In the genomic region with DNA sequence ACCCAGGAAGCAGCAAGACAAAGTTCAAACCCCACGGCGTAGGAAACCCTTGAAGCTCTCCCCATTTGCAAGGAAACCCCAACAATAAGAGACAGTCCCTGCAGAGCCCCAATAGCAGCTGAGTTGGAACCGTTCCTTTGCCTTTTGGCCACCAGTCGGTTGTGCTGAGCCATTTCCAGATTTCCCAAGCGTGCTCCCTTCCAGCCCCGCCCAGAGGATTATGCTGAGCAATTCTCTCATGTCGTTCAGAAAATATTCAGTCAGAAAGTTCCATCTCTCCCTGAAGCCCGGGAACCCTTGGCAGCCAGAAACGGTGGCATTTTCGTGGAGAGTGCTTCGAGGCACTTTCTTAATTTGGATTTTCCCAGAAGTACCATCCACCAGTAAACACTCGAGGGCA, we compare ENCODE assay signal across 9 mouse cellular contexts.
DNase-seq lines count a peak whose midpoint lies in the region.
"Had no signal": no experiment of that assay in that cellular context is flagged by ENCODE, and none has a peak within 500 bp of the region (broad histone marks: within the 10 kb centered on the region; RNA-seq: fewer than 3 reads in every experiment).

No protein-coding gene starts in this region.

- DNase-seq in cerebellum, adult 11-12 months, result peak; percentile 3
- DNase-seq in cerebellum, adult 11 months, result no peak
- peak; percentile 6 for DNase-seq in layer of hippocampus, postnatal 14 days (ENCODE audit: low spot score in 2 of 2)
- DNase-seq in layer of hippocampus, adult 9-11 months, result no peak
- peak; percentile 19 for DNase-seq in gastrocnemius, postnatal 25 days
- peak; percentile 4 to 36 for DNase-seq in lung, postnatal 4 days
- DNase-seq in retina, embryonic 14.5 days (ENCODE audit: low spot score), result no peak
- no peak for DNase-seq in thymus, postnatal 4 days
- DNase-seq: liver, embryonic 13.5 days had no signal

Comparison
In these comparisons a context has a peak if more than half of its experiments do, and no peak if none do; other contexts are left out.
1. DNase-seq: peak in cerebellum, adult 11-12 months (single experiment), layer of hippocampus, postnatal 14 days (2 of 2), gastrocnemius, postnatal 25 days (single experiment) and lung, postnatal 4 days (2 of 2); none in cerebellum, adult 11 months (single experiment), layer of hippocampus, adult 9-11 months (single experiment), retina, embryonic 14.5 days (single experiment) and thymus, postnatal 4 days (single experiment).